Mouse (Mus musculus): ENCODE data around the gene Trf.

- TF ChIP-seq POLR2A (IDR thresholded peaks at IDR 0.05; ENCODE audit: control insufficient read depth, low read depth, low read length) (no peak), CTCF (IDR thresholded peaks at IDR 0.05; ENCODE audit: control insufficient read depth, insufficient read depth, insufficient replicate concordance, low read depth, low read length) (no peak)
These were observed 2.8 kb upstream of the Trf start for GRCm38 (mm10) chr9:103233006-103233395.
